Mouse (Mus musculus) brain, embryonic 14.5 days (tissue): ENCODE results near the gene E2f4. TPM values are rescaled to one million over a fixed set of nuclear protein-coding genes. Genes with fewer than 3 reads are reported as not detected.

Source experiments
- DNase-seq: peaks from one replicate; pipeline ENCODE4 v3.0.0-alpha.2; 2011; ENCODE audit warnings: low read depth
- CTCF ChIP-seq: fragments of 200-500 bp; IDR thresholded peaks from 2 replicates; pipeline ENCODE4 v1.5.1; 2012; ENCODE audit warnings: inconsistent platforms, mild to moderate bottlenecking, moderate library complexity, borderline replicate concordance; ENCODE audit not compliant: insufficient read depth, insufficient read length; ENCODE audit errors: extremely low read depth
- POLR2A ChIP-seq: fragments of 200-500 bp; IDR thresholded peaks from 2 replicates; pipeline ENCODE4 v1.6.1; 2012; ENCODE audit warnings: mild to moderate bottlenecking, inconsistent platforms, borderline replicate concordance; ENCODE audit not compliant: poor library complexity, insufficient read depth, insufficient read length, severe bottlenecking; ENCODE audit errors: extremely low read depth
- polyA plus RNA-seq: library from polyadenylated mRNA; depleted of rRNA; stranded (reverse); fragments of >200 nt; gene quantifications from 2 replicates; pipeline ENCODE4 v1.2.3, GENCODE M21; 2012

E2f4 gene
- polyA plus RNA-seq, 1 experiment: 89.4 TPM

GRCm38 (mm10) chr8:105310118-105310517 lies 12.7 kb downstream of the E2f4 start:
- no peak for DNase-seq
- TF ChIP-seq POLR2A: no peak
- no peak for TF ChIP-seq CTCF

DNA sequence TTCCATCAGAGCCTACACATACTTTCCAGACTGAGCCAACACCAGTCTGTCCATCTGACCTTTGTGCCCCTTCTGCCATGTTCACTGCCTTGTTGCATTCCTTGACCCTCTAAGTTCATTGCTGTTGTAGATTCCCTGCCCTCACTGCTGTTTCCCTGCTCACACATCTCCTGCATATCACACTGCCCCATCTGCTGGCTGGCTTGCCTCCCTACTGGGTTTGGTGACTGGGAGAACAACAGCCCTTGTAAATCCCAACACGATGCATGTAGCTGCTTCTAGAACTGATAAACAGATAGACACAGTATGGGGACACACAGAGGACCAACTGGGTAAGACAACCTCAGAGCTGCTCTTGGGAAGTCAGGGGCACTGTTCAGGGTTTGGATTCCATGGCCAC lies 14.3 kb downstream of the E2f4 start:
- DNase-seq: no peak
- TF ChIP-seq POLR2A (no peak), CTCF (no peak)

DNA sequence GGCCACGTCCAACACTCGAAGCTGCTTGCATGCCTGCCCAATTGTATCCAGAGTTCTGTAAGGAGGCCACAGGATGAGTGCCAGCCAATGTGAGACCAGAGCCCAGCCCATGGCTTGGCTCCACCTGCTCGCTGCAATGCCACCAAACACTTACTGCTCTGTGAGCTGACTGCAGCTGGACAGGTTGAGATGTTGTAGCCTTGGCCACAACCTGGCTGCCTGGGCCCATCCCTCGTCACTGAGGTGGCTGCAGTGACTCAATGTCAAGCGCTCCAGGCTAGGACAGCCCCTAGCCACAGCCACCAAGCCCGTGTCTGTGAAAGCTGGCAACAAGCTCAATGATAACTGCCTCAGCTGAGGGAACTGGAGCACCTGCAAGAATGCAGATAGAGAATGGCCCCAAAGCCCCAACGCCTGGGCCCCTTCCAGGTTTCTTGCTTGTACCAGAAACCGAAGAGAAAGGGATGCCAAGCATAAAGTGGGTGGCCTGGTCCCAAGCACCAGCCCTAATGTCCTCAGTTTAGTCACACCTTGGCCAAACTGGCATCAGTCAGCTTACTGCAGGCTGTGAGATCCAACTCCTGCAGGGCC lies 15.5 kb downstream of the E2f4 start:
- DNase-seq: no peak
- TF ChIP-seq CTCF (no peak), POLR2A (no peak)

DNA sequence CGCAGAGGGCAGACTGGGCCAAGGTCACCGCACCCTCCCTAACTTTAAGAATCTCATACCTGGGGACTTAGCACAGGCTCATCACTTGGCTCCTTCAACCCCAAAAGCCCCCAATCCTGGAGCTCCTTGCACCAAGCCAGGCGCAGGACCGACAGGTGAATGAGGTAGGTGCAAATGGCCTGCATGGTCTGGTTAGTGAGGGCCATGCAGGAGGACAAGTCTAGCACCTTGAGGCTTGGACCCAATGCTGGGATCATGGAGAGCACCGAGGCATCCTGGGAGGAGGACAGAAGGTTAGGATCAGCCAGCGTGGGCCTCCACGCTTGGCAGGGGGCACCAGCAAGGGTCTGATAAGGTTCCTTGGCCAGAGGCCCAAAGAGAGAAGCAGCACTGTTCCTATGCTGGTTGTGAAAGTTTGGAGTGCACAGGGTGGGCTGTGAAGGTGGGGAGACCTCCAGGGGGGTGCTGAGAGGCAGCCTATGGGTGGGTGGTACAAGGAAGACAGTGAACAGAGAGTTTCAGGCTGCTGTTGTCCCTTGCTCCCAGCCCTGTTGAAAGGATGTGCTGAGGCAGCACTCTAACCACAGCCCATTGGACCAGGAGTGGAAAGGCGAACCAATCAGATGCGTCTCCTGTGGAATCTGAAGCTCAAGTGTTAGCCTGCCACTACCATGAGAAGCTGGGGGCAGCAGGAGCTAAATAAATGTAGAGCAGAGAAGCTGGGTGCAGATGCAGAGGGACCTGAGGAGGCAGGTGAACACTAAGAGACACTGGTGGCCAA lies 16.3 kb downstream of the E2f4 start:
- TF ChIP-seq CTCF (no peak), POLR2A (no peak)
- DNase-seq: no peak

DNA sequence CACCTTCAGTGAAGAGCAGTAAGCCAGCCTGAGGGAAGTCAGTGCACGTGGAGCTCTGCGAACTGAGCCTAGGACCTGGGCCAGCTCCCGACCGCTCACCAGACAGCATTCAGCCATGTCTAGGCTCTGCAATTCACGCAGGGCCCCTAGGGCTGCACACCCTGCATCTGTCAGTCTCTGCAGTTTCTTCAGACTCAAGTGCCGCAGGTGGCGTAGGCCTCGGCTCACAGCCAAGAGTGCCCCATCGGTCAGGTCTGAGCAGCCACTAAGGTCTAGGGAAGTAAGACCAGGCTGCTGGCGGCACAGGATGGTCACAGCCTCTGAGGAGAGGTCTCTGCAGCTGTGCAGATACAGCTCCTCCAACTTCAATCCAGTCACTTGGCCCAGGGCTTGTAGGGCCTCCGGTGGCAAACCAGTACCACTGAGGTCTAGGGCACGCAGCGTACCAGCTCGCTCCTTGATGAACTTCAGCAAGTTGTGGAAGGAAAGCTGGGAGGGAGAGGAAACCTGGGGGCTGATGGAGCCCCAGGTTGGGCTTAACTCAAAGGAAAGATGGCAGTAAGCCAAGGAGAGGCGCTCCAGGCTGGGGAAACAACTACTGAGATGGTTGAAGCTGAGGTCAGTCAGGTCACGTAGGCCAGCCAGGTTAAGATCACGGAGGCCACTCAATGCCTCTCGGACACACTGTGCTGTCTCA lies 17.8 kb downstream of the E2f4 start:
- no peak for DNase-seq
- TF ChIP-seq CTCF (no peak), POLR2A (no peak)

GRCm38 (mm10) chr8:105317941-105318340 lies 20.5 kb downstream of the E2f4 start:
- no peak for DNase-seq
- TF ChIP-seq CTCF (no peak), POLR2A (no peak)

DNA sequence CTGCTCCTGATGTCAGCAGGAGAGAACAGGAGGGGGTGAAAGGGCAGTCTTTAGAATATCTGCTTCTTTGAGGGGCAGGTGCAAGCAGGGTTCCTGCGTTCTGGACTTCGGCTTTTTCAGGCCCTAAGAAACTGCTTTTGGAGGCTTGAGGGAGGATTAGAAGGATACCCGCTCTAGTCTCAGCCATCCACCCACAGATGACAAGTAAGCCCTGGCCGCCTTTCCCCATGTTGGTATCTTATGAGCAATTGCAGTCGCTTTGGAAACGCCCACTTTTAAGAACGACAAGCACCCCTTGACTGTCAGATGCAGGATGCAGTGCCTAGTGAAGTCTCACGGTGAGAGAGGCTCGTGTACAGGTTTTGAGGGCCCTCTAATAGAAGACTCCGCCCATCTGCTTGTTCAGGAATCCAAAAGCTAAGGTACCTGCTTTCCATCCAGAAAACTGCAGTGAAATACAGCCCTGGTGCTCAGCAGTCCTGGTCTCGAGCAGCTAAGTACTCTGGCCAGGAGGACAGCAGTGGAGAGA lies 21.3 kb downstream of the E2f4 start:
- DNase-seq: no peak
- TF ChIP-seq CTCF: no peak
- TF ChIP-seq POLR2A: no peak

GRCm38 (mm10) chr8:105323183-105323582 lies 25.7 kb downstream of the E2f4 start:
- no peak for TF ChIP-seq POLR2A
- no peak for TF ChIP-seq CTCF
- DNase-seq: no peak

DNA sequence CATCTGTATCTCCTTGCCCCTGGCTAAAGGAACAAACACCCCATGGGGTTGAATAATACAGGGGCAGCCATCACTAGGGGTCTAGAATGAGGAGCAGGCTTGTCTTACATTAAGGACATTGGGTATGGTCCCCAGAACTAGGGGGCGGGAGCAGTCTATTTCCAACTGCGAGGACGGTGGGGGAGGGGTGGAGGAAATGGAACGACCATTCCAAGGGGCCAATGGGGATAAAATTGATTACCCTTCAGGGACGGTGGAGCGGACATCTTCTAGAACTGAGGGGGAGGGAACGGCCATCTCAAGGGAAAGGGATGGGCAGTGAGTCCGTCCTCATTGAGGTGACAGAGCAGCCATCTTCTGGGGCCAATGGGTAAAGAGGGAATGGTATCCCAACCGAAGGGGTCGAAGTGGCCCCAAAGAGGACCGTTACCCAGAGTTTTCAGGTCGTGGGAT lies 28.2 kb downstream of the E2f4 start:
- DNase-seq: no peak

DNA sequence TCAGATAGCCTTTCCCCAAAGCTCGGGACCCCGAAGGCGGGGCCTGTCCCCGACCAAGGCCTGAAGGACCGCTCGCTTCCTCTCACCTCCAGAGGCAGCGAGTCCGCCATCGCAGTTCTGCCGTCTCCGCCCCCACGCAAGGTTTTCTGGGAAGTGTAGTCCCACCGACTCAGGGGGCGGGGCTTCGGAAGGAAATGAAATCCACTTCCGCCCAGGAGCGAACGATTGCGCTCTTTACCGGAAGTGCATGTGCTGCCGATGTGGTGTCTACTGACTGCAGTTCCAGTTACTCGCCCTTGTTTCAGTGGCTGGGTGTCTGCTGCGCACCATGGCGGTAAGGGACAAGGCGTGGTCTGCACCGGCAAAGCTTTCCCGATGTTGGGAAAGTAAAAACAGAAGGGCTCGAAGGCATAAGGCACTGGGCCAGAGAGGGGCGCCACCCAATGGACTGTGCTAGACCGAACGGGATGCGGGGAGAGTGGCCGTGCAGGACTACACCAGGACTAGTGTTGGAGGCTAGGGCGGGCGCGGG lies 28.7 kb downstream of the E2f4 start, which contains the start of the genes Lrrc29 and Tmem208:
Gene Lrrc29, minus strand, starts transcription at position 138 of the 532 bp plus-strand sequence.
Gene Tmem208, plus strand, starts transcription at position 214 of the 532 bp plus-strand sequence.
- TF ChIP-seq POLR2A (peak; percentile 73; the same call in 1 of the 2 replicates), CTCF (peak; percentile 34; the same call in 1 of the 2 replicates)
- peak; percentile 99 for DNase-seq

More for the DNA sequence above, 28.2 kb downstream of the E2f4 start:
- TF ChIP-seq CTCF (no peak), POLR2A (no peak)

GRCm38 (mm10) chr8:105326968-105327367 lies 29.5 kb downstream of the E2f4 start:
- no peak for TF ChIP-seq CTCF
- TF ChIP-seq POLR2A: no peak
- DNase-seq: no peak
